Mouse (Mus musculus) intestine, postnatal 0 days (tissue): ENCODE measurements around the gene Tmem223. TPM values are rescaled to one million over a fixed set of nuclear protein-coding genes. Genes with fewer than 3 reads are reported as not detected.

Source experiments
- ATAC-seq: fragments of 200-750 bp; cut with Nextera tagmentation; 2 replicates; pipeline ENCODE4 v1.8.0; 2017; ENCODE audit warnings: mild to moderate bottlenecking, moderate TSS enrichment, moderate library complexity
- H3K27ac ChIP-seq: fragments of 300-500 bp; sonication (generic); 2 replicates; pipeline ENCODE4 v1.5.1; 2014; ENCODE audit warnings: mild to moderate bottlenecking, low read depth, low read length, moderate library complexity
- H3K27me3 ChIP-seq: fragments of 300-500 bp; sonication (generic); replicated peaks from 2 replicates; pipeline ENCODE4 v1.6.1; 2014; ENCODE audit warnings: low read length, mixed read lengths; ENCODE audit not compliant: control insufficient read depth, insufficient read depth
- H3K36me3 ChIP-seq: fragments of 300-500 bp; sonication (generic); 2 replicates; pipeline ENCODE4 v1.6.1; 2014; ENCODE audit warnings: mild to moderate bottlenecking, moderate library complexity; ENCODE audit not compliant: control insufficient read depth, insufficient read depth
- H3K4me1 ChIP-seq: fragments of 300-500 bp; sonication (generic); replicated peaks from 2 replicates; pipeline ENCODE4 v1.6.1; 2014; ENCODE audit warnings: antibody characterized with exemption, low read length, mixed read lengths; ENCODE audit not compliant: control insufficient read depth, insufficient read depth
- H3K4me2 ChIP-seq: fragments of 300-500 bp; sonication (generic); replicated peaks from 2 replicates; pipeline ENCODE4 v1.6.1; 2014; ENCODE audit warnings: low read depth, mild to moderate bottlenecking, moderate library complexity
- H3K4me3 ChIP-seq: fragments of 300-500 bp; sonication (generic); 2 replicates; pipeline ENCODE4 v1.5.1; 2014; ENCODE audit warnings: low read depth, low read length
- H3K9ac ChIP-seq: fragments of 300-500 bp; sonication (generic); 2 replicates; pipeline ENCODE4 v1.6.1; 2014; ENCODE audit warnings: mild to moderate bottlenecking, low read depth, low read length
- H3K9me3 ChIP-seq: fragments of 300-500 bp; sonication (generic); 2 replicates; pipeline ENCODE4 v1.6.1; 2016; ENCODE audit warnings: mixed run types; ENCODE audit not compliant: control insufficient read depth
- CTCF ChIP-seq: sonication (generic); IDR thresholded peaks from 2 replicates; pipeline ENCODE4 v1.5.1; 2016; ENCODE audit warnings: low read depth, mild to moderate bottlenecking, control low read depth, antibody characterized with exemption, moderate library complexity
- WGBS: fragments of 180-500 bp; shearing (Covaris S2); extraction: QIAGEN DNeasy Blood & Tissue Kit; methylation state at CpG from one replicate; pipeline ENCODE4 v1.1.7; 2014; 5-methylcytosine and 5-hydroxymethylcytosine counted together
- polyA plus RNA-seq: library from polyadenylated mRNA; unstranded; fragments of >200 nt; fragmentation: Nextera tagmentation; extraction: Ambion mirVana; gene quantifications from 2 replicates; pipeline ENCODE4 v1.2.1, GENCODE M21; 2015

Gene Tmem223
- 136 and 137 TPM in 2 replicates for polyA plus RNA-seq

DNA sequence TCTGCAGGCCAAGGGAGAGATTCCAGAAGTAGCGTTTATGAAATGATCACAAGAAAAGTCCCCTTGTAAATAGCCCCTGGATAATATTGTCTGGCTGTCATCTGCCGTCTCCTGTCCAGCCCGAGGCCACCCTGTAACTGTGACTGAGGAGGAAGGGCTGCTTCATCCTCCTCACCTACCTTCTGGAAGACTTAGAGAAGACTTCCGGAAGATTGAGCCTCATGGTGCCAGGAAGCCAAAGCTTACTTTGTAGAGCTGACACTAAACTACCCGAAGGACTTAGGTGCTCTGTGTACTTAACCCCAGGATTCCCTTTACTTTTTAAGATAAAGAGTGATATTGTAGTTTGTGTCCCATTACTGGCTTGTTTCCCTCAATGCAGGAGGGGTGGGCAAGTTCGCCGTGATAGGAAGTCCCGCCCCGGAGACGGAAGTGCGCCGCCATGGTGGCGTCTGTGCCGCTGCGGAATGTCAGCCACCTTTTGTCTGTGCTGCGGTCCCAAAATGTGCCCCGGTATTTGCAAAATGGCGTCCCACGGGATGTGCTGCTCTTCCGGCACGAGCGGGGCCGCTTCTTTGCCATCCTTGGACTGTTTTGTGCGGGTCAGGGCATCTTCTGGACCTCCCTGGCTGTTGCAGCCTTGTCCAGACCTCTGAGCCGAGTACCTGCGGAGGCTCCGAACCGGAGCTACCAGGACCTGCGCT is at the start of gene Tmem223:
TSS of gene Tmem223 (plus strand) at position 430 of the 704 bp plus-strand sequence.
- ATAC-seq = peak; percentile 46
- Histone ChIP-seq H3K9me3 (no peaks in the 10 kb centered on the region), H3K27ac (peak within 1 kb of the TSS; percentile 88), H3K4me3 (peak within 1 kb of the TSS; percentile 83), H3K9ac (peak within 1 kb of the TSS; percentile 91), H3K4me2 (peak within 1 kb of the TSS; percentile 77), H3K36me3 (peaks cover 37% of the 10 kb centered on the region), H3K4me1 (peaks cover 5% of the 10 kb centered on the region; the same call in 1 of the 2 replicates), H3K27me3 (no peaks in the 10 kb centered on the region)
- 15% methylated on average over 29 of the region's 29 CpGs for WGBS
- TF ChIP-seq CTCF = peak; percentile 37

DNA sequence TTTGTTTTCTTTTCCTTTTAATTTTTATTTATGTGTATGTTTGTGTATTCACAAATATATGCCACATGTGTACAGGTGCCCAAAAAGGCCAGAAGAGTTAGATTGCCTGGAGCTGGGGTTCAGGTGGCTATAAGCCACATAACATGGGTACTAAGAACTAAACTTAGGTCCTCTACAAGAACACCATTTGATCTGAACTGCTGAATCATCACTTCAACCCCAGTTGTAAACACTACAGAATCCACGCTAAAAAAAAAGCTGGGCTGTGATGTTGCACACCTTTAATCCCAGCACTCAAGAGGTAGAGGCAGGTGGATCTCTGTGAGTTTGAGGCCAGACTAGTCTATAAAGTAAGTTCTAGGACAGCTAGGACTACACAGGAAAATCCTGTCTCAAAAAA is 49.4 kb upstream of the Tmem223 start:
- Histone ChIP-seq H3K9ac (no peak overlapping the region), H3K36me3 (peaks cover 21% of the 10 kb centered on the region), H3K27me3 (no peaks in the 10 kb centered on the region), H3K9me3 (no peaks in the 10 kb centered on the region), H3K27ac (no peak overlapping the region), H3K4me3 (no peak overlapping the region), H3K4me1 (no peaks in the 10 kb centered on the region), H3K4me2 (no peak overlapping the region)
- no peak for TF ChIP-seq CTCF
- WGBS = 39% methylated on average over 1 of the region's 1 CpGs
- no peak for ATAC-seq

DNA sequence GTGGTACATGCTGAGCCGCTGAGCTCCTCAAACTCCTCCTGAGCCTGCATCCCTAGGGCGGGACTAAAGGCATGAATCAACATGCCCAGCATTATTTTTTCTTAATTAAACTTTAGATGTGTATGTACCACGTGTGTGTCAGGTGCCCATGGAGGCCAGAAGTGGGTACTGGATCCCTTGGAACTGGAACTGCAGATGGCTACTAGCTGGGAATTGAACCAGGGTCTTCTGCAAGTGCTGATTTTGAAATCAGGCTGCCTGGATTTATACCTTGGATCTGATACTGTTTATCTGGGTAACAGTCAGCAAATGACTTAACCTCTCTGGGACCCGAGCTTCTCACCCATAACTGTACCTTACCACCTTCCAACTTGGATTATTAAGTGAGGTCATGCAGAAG is 48.8 kb upstream of the Tmem223 start:
- WGBS = 36% methylated on average over 4 of the region's 4 CpGs
- Histone ChIP-seq H3K4me2 (peak overlapping the region; percentile 69), H3K4me1 (no peaks in the 10 kb centered on the region), H3K4me3 (peak overlapping the region; percentile 71), H3K27ac (no peak overlapping the region), H3K36me3 (peaks cover 26% of the 10 kb centered on the region), H3K27me3 (no peaks in the 10 kb centered on the region), H3K9me3 (no peaks in the 10 kb centered on the region), H3K9ac (no peak overlapping the region)
- no peak for ATAC-seq
- no peak for TF ChIP-seq CTCF

DNA sequence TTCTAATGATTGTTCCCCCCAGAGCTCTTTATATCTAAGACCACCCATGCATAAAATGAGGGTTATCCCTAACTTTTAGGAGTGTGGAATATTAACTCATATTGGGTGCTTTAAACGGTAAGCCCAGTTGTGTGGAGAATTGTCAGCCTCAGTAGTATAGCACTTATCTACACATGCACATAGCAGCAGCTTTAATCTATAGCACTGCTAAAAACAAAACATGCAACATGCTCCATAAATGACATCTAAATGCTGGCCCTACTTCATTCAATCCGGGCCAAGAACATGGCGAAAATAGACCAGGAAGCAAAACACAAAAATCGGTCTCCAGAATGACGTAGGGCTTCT is 48.3 kb upstream of the Tmem223 start:
- H3K36me3 ChIP-seq = peaks cover 26% of the 10 kb centered on the region
- H3K4me1 ChIP-seq = no peaks in the 10 kb centered on the region
- no peak for TF ChIP-seq CTCF
- H3K4me2 ChIP-seq = peak overlapping the region; percentile 69
- no peak for ATAC-seq
- H3K27me3 ChIP-seq = no peaks in the 10 kb centered on the region
- peak overlapping the region; percentile 97 for H3K27ac ChIP-seq
- 2% methylated on average over 5 of the region's 5 CpGs for WGBS
- peak overlapping the region; percentile 88 for H3K9ac ChIP-seq
- H3K9me3 ChIP-seq = no peaks in the 10 kb centered on the region
- H3K4me3 ChIP-seq = peak overlapping the region; percentile 71

DNA sequence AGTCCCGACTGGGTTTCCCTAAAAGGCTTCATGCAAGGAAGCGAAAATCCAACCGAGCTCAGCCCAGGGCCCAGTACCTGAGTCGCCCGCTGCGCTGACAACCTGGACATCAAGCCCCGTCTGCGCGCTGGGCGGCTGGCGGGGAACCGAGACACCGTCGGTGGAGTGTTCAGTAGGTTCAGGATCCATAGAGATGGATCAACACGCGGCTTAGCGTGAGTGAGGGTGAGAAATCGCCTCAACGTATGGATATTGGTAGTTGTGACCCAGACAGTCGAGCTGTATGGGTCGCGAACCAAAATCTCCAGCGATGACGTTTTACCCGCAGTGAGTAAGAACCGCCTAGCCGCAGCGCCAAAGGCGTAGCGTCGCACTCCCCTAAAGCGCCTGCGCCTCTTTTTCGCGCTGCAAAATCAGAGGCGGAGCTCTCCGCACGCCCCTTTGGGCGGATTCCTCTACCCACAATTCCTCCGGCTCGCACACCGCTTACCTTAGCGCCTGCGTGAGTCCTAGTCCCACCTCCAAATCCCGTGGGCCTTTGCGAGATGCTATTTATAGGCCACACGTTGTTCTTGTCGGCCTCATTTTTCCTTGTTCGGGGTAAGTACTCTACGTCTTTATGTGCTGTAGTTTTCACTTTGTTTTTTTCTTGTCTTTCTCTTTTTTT is 47.8 kb upstream of the Tmem223 start, which contains the start of gene Slc3a2:
TSS of gene Slc3a2 (minus strand) at position 463 of the 667 bp plus-strand sequence.
- H3K9ac ChIP-seq = peak within 1 kb of the TSS; percentile 88
- ATAC-seq = peak; percentile 97

DNA sequence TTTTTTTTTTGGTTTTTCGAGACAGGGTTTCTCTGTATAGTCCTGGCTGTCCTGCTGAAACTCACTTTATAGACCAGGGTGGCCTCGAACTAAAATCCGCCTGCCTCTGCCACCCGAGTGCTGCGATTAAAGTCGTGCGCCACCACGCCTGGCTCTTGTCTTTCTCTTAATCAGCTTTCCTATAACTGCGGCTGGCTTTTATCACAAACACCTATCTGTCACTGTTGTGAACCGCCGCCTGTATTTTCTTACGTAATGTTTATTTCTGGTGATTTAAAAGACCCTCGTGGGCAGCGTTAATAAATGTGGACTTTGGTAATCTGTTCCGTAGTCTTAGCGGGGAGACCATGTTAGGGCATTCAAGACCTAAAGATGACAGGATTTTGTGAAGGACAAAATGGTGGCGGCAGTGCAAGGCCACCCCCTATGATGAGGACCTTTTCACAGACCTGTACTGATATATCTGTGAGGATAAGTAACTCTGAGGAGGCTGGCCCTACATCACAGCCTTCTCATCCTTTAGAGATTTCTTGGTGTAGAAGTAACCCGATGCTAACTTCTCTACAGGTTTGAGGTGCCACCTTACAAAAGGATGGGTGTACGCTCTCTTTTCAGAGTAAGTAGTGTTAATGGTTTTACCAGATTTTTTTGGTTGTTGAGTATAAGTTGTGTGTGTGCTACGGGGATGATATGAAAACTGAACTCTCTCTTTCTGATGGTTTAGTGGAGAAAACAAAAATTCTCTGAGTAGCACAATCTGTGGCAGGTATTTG is 47.0 kb upstream of the Tmem223 start:
- no peak; the same call in 1 of the 2 replicates for ATAC-seq

More for the DNA sequence above, 47.8 kb upstream of the Tmem223 start, which contains the start of gene Slc3a2:
- Histone ChIP-seq H3K9me3 (no peaks in the 10 kb centered on the region), H3K27ac (peak within 1 kb of the TSS; percentile 97), H3K4me1 (no peaks in the 10 kb centered on the region), H3K4me2 (peak within 1 kb of the TSS; percentile 69), H3K4me3 (peak within 1 kb of the TSS; percentile 71), H3K36me3 (peaks cover 26% of the 10 kb centered on the region), H3K27me3 (no peaks in the 10 kb centered on the region)
- under 1% methylated on average over 50 of the region's 50 CpGs for WGBS
- no peak for TF ChIP-seq CTCF

More for the DNA sequence above, 47.0 kb upstream of the Tmem223 start:
- Histone ChIP-seq H3K36me3 (peaks cover 26% of the 10 kb centered on the region), H3K9me3 (no peaks in the 10 kb centered on the region), H3K4me3 (peak overlapping the region; percentile 71), H3K27ac (peak overlapping the region; percentile 86), H3K9ac (peak overlapping the region; percentile 88), H3K4me1 (no peaks in the 10 kb centered on the region), H3K4me2 (peak overlapping the region; percentile 69), H3K27me3 (no peaks in the 10 kb centered on the region)
- under 1% methylated on average over 20 of the region's 20 CpGs for WGBS
- TF ChIP-seq CTCF = no peak
